8 mouse cellular contexts compared by ENCODE assay signal in genomic region chr15:84803685-84804084, GRCm38 (mm10). TPM values are rescaled to one million over a fixed set of nuclear protein-coding genes. Genes with fewer than 3 reads are reported as not detected.
DNase-seq lines count a peak whose midpoint lies in the region; ATAC-seq and TF ChIP-seq lines count a peak whose summit lies in the region.

No protein-coding gene starts in this region.

- no peak for ATAC-seq in hindbrain, embryonic 11.5 days (ENCODE audit: low FRiP score)
- no peak for ATAC-seq in hindbrain, embryonic 12.5 days (ENCODE audit: low FRiP score)
- 0 out of 2 replicates have a peak, but pooled peaks have one; percentile 46 for ATAC-seq in cerebellum, adult (ENCODE audit: insufficient number of reproducible peaks, low FRiP score, low TSS enrichment)

- WGBS in hindbrain, embryonic 11.5 days = 59% methylated on average over 3 of the region's 3 CpGs
- 55% methylated on average over 3 of the region's 3 CpGs for WGBS in hindbrain, embryonic 12.5 days

- DNase-seq in hindbrain, embryonic 11.5 days (ENCODE audit: low spot score) = peak; percentile 80
- peak; percentile 73 for DNase-seq in gastrocnemius, postnatal 10 days
- DNase-seq in layer of hippocampus, postnatal 25 days (ENCODE audit: extremely low spot score in 1 of 2, low spot score in 1 of 2) = peak; percentile 64 to 89
- DNase-seq in natural killer cell, adult 2 months (ENCODE audit: low spot score in 2 of 2) = peak; percentile 34 to 52
- peak; percentile 11 to 16 for DNase-seq in thymus, postnatal 36 days

- no peak overlapping the region for H3K4me3 ChIP-seq in hindbrain, embryonic 11.5 days (ENCODE audit: low read depth, low read length)
- H3K4me3 ChIP-seq in hindbrain, embryonic 12.5 days = no peak overlapping the region
- no peak overlapping the region for H3K4me3 ChIP-seq in E14TG2a.4 (replicated peaks; ENCODE audit: low read length)

- TF ChIP-seq CTCF in E14TG2a.4 (conservative IDR thresholded peaks at IDR 0.05; ENCODE audit: low read length) = peak; percentile 65

- no peaks in the 10 kb centered on the region for H3K27me3 ChIP-seq in hindbrain, embryonic 11.5 days (ENCODE audit: control insufficient read depth, insufficient read depth, low read length)
- no peaks in the 10 kb centered on the region for H3K27me3 ChIP-seq in hindbrain, embryonic 12.5 days
- H3K27me3 ChIP-seq in E14TG2a.4 (ENCODE audit: insufficient read depth, low read length) = no peaks in the 10 kb centered on the region

- H3K27ac ChIP-seq in hindbrain, embryonic 11.5 days (ENCODE audit: low read depth, low read length) = no peak overlapping the region
- H3K27ac ChIP-seq in hindbrain, embryonic 12.5 days = no peak overlapping the region

- H3K9ac ChIP-seq in hindbrain, embryonic 11.5 days (ENCODE audit: low read depth, low read length) = no peak overlapping the region
- H3K9ac ChIP-seq in hindbrain, embryonic 12.5 days = no peak overlapping the region

- no peak overlapping the region for H3K4me2 ChIP-seq in hindbrain, embryonic 11.5 days (replicated peaks; ENCODE audit: low read depth, low read length)
- no peak overlapping the region for H3K4me2 ChIP-seq in hindbrain, embryonic 12.5 days (replicated peaks)

- H3K36me3 ChIP-seq in hindbrain, embryonic 11.5 days (ENCODE audit: control insufficient read depth, insufficient read depth, low read length) = peaks cover 32% of the 10 kb centered on the region
- H3K36me3 ChIP-seq in hindbrain, embryonic 12.5 days = peaks cover 84% of the 10 kb centered on the region
- H3K36me3 ChIP-seq in E14TG2a.4 (ENCODE audit: insufficient read depth, low read length) = peaks cover 80% of the 10 kb centered on the region

- H3K4me1 ChIP-seq in hindbrain, embryonic 11.5 days (replicated peaks; ENCODE audit: control insufficient read depth, insufficient read depth, low read length) = no peaks in the 10 kb centered on the region
- H3K4me1 ChIP-seq in hindbrain, embryonic 12.5 days = no peaks in the 10 kb centered on the region
- H3K4me1 ChIP-seq in E14TG2a.4 (replicated peaks; ENCODE audit: low read depth, low read length) = peaks cover 21% of the 10 kb centered on the region

- H3K9me3 ChIP-seq in hindbrain, embryonic 11.5 days (ENCODE audit: control insufficient read depth, low read length) = no peaks in the 10 kb centered on the region
- H3K9me3 ChIP-seq in hindbrain, embryonic 12.5 days (replicated peaks) = no peaks in the 10 kb centered on the region
- peaks cover 11% of the 10 kb centered on the region for H3K9me3 ChIP-seq in E14TG2a.4 (ENCODE audit: low read length)

RNA-seq across cellular contexts. Expression of gene Phf21b, which starts 52.2 kb away (rescaled TPM):
- 34.6 and 44.1 TPM in 2 replicates for polyA plus RNA-seq in hindbrain, embryonic 11.5 days (2014; fragmentation: Nextera tagmentation; extraction: Ambion mirVana)
- 16.5 and 18.0 TPM in 2 replicates for polyA plus RNA-seq in hindbrain, embryonic 12.5 days (2016; fragmentation: Nextera tagmentation; extraction: Ambion mirVana)
- total RNA-seq in gastrocnemius, postnatal 10 days (2021) = 1 to 10 TPM; 1.1 to 1.2 TPM
- 10 to 100 TPM in 1 of 2 experiments, 1 to 10 TPM in 1; 6.4 to 10.1 TPM for total RNA-seq in layer of hippocampus, postnatal 25 days (2021)

Comparison
In these comparisons a context has a peak if more than half of its experiments do, and no peak if none do; other contexts are left out.
1. DNase-seq: peak in every context shown above with its lines; median percentile 80 in hindbrain, embryonic 11.5 days; 76 in layer of hippocampus, postnatal 25 days; 73 in gastrocnemius, postnatal 10 days; 43 in natural killer cell, adult 2 months; 14 in thymus, postnatal 36 days.